ENCODE assay signal across 8 mouse cellular contexts in genomic region chr9:56505793-56506755, GRCm38 (mm10).
A peak's percentile ranks its signal among the peaks of the same experiment; 100 is the strongest.
DNase-seq lines count a peak whose midpoint lies in the region; ATAC-seq and TF ChIP-seq lines count a peak whose summit lies in the region.

No protein-coding gene starts in this region.

- peak overlapping the region; percentile 85 for H3K27ac ChIP-seq in forebrain, embryonic 10.5 days
- H3K27ac ChIP-seq in heart, embryonic 15.5 days, result peak overlapping the region; percentile 100
- H3K27ac ChIP-seq in liver, embryonic 14.5 days, result no peak overlapping the region
- H3K27ac ChIP-seq in neural tube, embryonic 11.5 days (ENCODE audit: low read depth, low read length), result peak overlapping the region; percentile 91
- peak overlapping the region; percentile 97 for H3K27ac ChIP-seq in stomach, postnatal 0 days (replicated peaks)

- TF ChIP-seq EP300 in liver, embryonic 14.5 days (IDR thresholded peaks at IDR 0.05; ENCODE audit: low read depth), result no peak
- peak; percentile 81 for TF ChIP-seq EP300 in stomach, postnatal 0 days (optimal IDR thresholded peaks at IDR 0.05)

- peak; percentile 95 for TF ChIP-seq CTCF in liver, embryonic 14.5 days (IDR thresholded peaks at IDR 0.05; ENCODE audit: low read depth)
- peak; percentile 98 for TF ChIP-seq CTCF in stomach, postnatal 0 days (IDR thresholded peaks at IDR 0.05; ENCODE audit: low read depth)

- peaks cover 43% of the 10 kb centered on the region for H3K27me3 ChIP-seq in forebrain, embryonic 10.5 days (ENCODE audit: poor library complexity, severe bottlenecking)
- no peaks in the 10 kb centered on the region for H3K27me3 ChIP-seq in heart, embryonic 15.5 days
- H3K27me3 ChIP-seq in liver, embryonic 14.5 days (ENCODE audit: control insufficient read depth, insufficient read depth, low read length), result no peaks in the 10 kb centered on the region
- no peaks in the 10 kb centered on the region for H3K27me3 ChIP-seq in neural tube, embryonic 11.5 days (ENCODE audit: control insufficient read depth, insufficient read depth, low read length)
- no peaks in the 10 kb centered on the region for H3K27me3 ChIP-seq in stomach, postnatal 0 days (ENCODE audit: control insufficient read depth, insufficient read depth, low read length)

- peak overlapping the region; percentile 88 for H3K4me2 ChIP-seq in heart, embryonic 15.5 days
- peak overlapping the region; percentile 62 for H3K4me2 ChIP-seq in liver, embryonic 14.5 days (ENCODE audit: low read depth)
- peak overlapping the region; percentile 92 for H3K4me2 ChIP-seq in neural tube, embryonic 11.5 days (ENCODE audit: low read depth)
- H3K4me2 ChIP-seq in stomach, postnatal 0 days (replicated peaks; ENCODE audit: low read depth), result peak overlapping the region; percentile 85

- H3K9me3 ChIP-seq in forebrain, embryonic 10.5 days, result no peaks in the 10 kb centered on the region
- H3K9me3 ChIP-seq in heart, embryonic 15.5 days (replicated peaks), result no peaks in the 10 kb centered on the region
- H3K9me3 ChIP-seq in liver, embryonic 14.5 days (ENCODE audit: control insufficient read depth, low read length), result no peaks in the 10 kb centered on the region
- no peaks in the 10 kb centered on the region for H3K9me3 ChIP-seq in neural tube, embryonic 11.5 days (ENCODE audit: control insufficient read depth, low read length)
- H3K9me3 ChIP-seq in stomach, postnatal 0 days (ENCODE audit: control insufficient read depth, low read length), result no peaks in the 10 kb centered on the region

- WGBS in forebrain, embryonic 10.5 days, result 1% methylated on average over 31 of the region's 31 CpGs
- WGBS in heart, embryonic 15.5 days, result under 1% methylated on average over 31 of the region's 31 CpGs
- WGBS in liver, embryonic 14.5 days (ENCODE audit: insufficient replicate concordance), result 2% methylated on average over 31 of the region's 31 CpGs
- 2% methylated on average over 31 of the region's 31 CpGs for WGBS in neural tube, embryonic 11.5 days
- WGBS in stomach, postnatal 0 days, result 1% methylated on average over 31 of the region's 31 CpGs

- DNase-seq in CD8-positive naive resting alpha-beta T cell, adult 2 months (ENCODE audit: low read depth in 2 of 2, low spot score in 2 of 2), result peak; percentile 84 to 92
- DNase-seq in c-Kit-positive CD71-negative TER-119-negative erythroid progenitor cells, embryonic 14.5 days (ENCODE audit: low read depth), result peak; percentile 91
- DNase-seq in forebrain, embryonic 10.5 days (ENCODE audit: extremely low spot score, low spot score), result peak; percentile 89
- peak; percentile 94 to 95 for DNase-seq in kidney, postnatal 25 days
- DNase-seq in liver, embryonic 14.5 days (ENCODE audit: low read depth in 3 of 3, low spot score in 3 of 3), result peak; percentile 47 to 54 (median 49)
- peak; percentile 91 for DNase-seq in neural tube, embryonic 11.5 days (ENCODE audit: low spot score)
- peak; percentile 91 for DNase-seq in stomach, postnatal 0 days (ENCODE audit: low spot score)

- H3K9ac ChIP-seq in heart, embryonic 15.5 days, result peak overlapping the region; percentile 72
- H3K9ac ChIP-seq in liver, embryonic 14.5 days (replicated peaks), result no peak overlapping the region
- H3K9ac ChIP-seq in neural tube, embryonic 11.5 days (ENCODE audit: low read length), result peak overlapping the region; percentile 72
- peak overlapping the region; percentile 57 for H3K9ac ChIP-seq in stomach, postnatal 0 days (ENCODE audit: low read length)

- peaks cover 70% of the 10 kb centered on the region for H3K4me1 ChIP-seq in forebrain, embryonic 10.5 days
- peaks cover 82% of the 10 kb centered on the region for H3K4me1 ChIP-seq in heart, embryonic 15.5 days (replicated peaks)
- peaks cover 0 to 12% of the 10 kb centered on the region in 2 experiments; a peak in 2 of 4 replicates for H3K4me1 ChIP-seq in liver, embryonic 14.5 days (replicated peaks; ENCODE audit: control insufficient read depth in 2 of 2, insufficient read depth in 2 of 2, low read length in 1 of 2)
- H3K4me1 ChIP-seq in neural tube, embryonic 11.5 days (ENCODE audit: control insufficient read depth, insufficient read depth, low read length), result peaks cover 11% of the 10 kb centered on the region
- H3K4me1 ChIP-seq in stomach, postnatal 0 days (replicated peaks; ENCODE audit: control insufficient read depth, insufficient read depth), result peaks cover 10% of the 10 kb centered on the region

- ATAC-seq in heart, embryonic 15.5 days (replicated peaks; ENCODE audit: insufficient number of reproducible peaks, insufficient read depth, low FRiP score, low read depth), result peak; percentile 61
- ATAC-seq in liver, embryonic 14.5 days (ENCODE audit: insufficient read depth), result peak; percentile 68; the same call in 1 of the 2 replicates
- peak; percentile 78 for ATAC-seq in neural tube, embryonic 11.5 days (ENCODE audit: insufficient read depth, low FRiP score, low TSS enrichment)
- peak; percentile 80 for ATAC-seq in stomach, postnatal 0 days (ENCODE audit: low FRiP score, low TSS enrichment)

- H3K36me3 ChIP-seq in forebrain, embryonic 10.5 days (replicated peaks), result no peaks in the 10 kb centered on the region
- H3K36me3 ChIP-seq in heart, embryonic 15.5 days, result no peaks in the 10 kb centered on the region
- no peaks in the 10 kb centered on the region for H3K36me3 ChIP-seq in liver, embryonic 14.5 days (replicated peaks; ENCODE audit: control insufficient read depth, insufficient read depth, low read depth)
- no peaks in the 10 kb centered on the region for H3K36me3 ChIP-seq in neural tube, embryonic 11.5 days (ENCODE audit: control insufficient read depth, insufficient read depth, low read length)
- H3K36me3 ChIP-seq in stomach, postnatal 0 days (ENCODE audit: control insufficient read depth, insufficient read depth, low read length), result no peaks in the 10 kb centered on the region

- peak overlapping the region; percentile 55 for H3K4me3 ChIP-seq in forebrain, embryonic 10.5 days
- peak overlapping the region; percentile 51 for H3K4me3 ChIP-seq in heart, embryonic 15.5 days
- H3K4me3 ChIP-seq in liver, embryonic 14.5 days (ENCODE audit: insufficient read depth in 1 of 2, low read depth in 2 of 2, low read length in 2 of 2), result peak overlapping the region; percentile 41 to 42
- H3K4me3 ChIP-seq in neural tube, embryonic 11.5 days (ENCODE audit: low read depth, low read length), result peak overlapping the region; percentile 40
- H3K4me3 ChIP-seq in stomach, postnatal 0 days (ENCODE audit: low read depth, low read length), result peak overlapping the region; percentile 43
